Mouse (Mus musculus): ENCODE measurements at regions not wholly inside any gene's neighbourhood (a gene's known extent, or its start where the extent isn't known, plus 50 kb on each side); places are given as distances from the start of the nearest gene placed in this dataset.
"Not testable (repeated sequence)": the region's sequence is repeated elsewhere in the genome, so short reads cannot be mapped to it uniquely, and the experiment has no call there.

DNA sequence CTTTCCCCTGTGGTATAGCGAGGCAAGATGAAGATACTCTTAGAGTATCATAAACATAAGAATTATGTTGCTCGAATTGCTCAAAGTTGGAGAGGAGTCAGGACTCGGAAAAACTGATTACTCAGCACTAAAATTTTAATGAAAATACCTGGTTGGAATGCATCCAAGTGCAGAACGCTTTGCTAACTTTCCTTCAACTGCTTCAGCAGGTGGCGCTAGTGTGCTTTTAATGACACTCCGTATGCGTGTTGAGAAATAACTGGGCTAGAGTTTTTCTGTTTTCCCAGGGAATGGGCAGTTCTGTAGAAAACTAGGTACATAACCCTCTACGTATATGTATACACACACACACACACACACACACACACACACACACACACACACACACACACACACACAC lies 221.0 kb downstream of the Grxcr1 start:
- Histone ChIP-seq H3K36me3 (no peaks in the 10 kb centered on the region), H3K4me1 (replicated peaks) (no peaks in the 10 kb centered on the region), H3K27me3 (no peaks in the 10 kb centered on the region), H3K4me2 (no peak overlapping the region), H3K9me3 (no peaks in the 10 kb centered on the region), H3K4me3 (no peak overlapping the region), H3K9ac (no peak overlapping the region), H3K27ac (no peak overlapping the region)
- WGBS = 23% methylated on average over 8 of the region's 8 CpGs
- ATAC-seq (ENCODE audit: low FRiP score) = peak; percentile 61; the same call in 1 of the 2 replicates

DNA sequence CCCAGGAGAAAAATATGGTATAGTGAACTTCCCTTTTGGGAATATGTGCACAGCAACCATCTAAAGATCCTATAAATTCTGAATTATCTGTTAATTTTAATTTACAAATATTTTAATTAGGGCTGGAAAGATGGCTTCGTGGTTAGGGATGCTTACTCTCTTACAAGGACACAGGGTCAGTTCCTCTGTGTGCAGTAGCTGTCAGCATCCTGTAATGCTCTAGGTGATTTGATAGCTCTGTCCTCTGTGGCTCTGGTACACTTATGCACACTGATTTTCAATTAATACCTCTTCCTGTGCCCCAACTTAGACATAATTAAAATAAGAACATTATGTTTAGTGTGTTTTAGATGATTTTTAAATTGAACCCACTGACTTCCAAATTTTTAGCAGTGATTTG lies 221.8 kb downstream of the Grxcr1 start:
- Histone ChIP-seq H3K4me1 (replicated peaks) (no peaks in the 10 kb centered on the region), H3K27ac (no peak overlapping the region), H3K36me3 (no peaks in the 10 kb centered on the region), H3K4me2 (no peak overlapping the region), H3K9me3 (no peaks in the 10 kb centered on the region), H3K4me3 (no peak overlapping the region), H3K9ac (no peak overlapping the region), H3K27me3 (no peaks in the 10 kb centered on the region)
- WGBS = 48% methylated on average over 1 of the region's 1 CpGs
- ATAC-seq (ENCODE audit: low FRiP score) = no peak

DNA sequence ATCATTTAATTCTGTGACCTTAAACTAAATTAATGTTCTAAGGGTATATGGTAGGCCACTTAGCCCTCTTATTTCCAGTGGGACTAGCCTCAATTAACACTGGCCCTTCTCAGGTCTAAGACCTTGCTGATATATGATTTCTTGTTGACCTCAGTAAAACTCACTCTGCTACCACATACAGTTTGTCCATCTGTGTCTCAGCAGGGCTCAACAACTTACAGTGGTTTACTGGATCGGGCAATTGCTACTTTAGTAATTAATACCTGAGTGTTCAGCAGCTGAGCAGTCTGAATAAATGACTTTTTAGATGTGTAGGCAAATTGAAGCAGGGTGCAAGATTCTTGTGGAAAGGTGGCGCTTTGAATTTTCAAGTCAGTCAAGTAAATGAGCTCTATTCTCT lies 222.5 kb downstream of the Grxcr1 start:
- Histone ChIP-seq H3K36me3 (no peaks in the 10 kb centered on the region), H3K4me2 (no peak overlapping the region), H3K4me1 (replicated peaks) (no peaks in the 10 kb centered on the region), H3K9ac (no peak overlapping the region), H3K9me3 (no peaks in the 10 kb centered on the region), H3K4me3 (no peak overlapping the region), H3K27ac (no peak overlapping the region), H3K27me3 (no peaks in the 10 kb centered on the region)
- WGBS = 72% methylated on average over 2 of the region's 2 CpGs
- no peak for ATAC-seq (ENCODE audit: low FRiP score)

DNA sequence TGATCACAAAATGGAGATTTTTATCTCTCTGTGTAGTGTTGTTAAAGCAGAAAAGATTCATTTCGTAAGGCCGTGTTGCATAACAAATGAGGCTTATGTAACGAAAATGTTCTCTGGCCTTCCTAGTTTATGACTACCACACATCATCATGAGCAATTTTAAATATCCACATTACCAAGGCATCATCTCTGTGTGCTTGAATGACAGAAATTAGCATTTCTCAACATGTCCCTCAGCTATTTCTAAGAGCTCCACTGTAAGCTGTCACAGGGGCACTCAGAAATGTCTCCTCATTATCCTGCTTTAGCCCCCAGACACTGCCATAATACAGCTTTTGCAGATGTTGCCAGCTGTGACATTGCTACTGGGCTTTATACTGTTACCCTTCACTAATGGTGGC lies 232.6 kb downstream of the Grxcr1 start:
- H3K9me3 ChIP-seq = no peaks in the 10 kb centered on the region
- H3K4me2 ChIP-seq = no peak overlapping the region
- H3K4me3 ChIP-seq = no peak overlapping the region
- H3K27ac ChIP-seq = no peak overlapping the region
- no peaks in the 10 kb centered on the region for H3K27me3 ChIP-seq
- H3K4me1 ChIP-seq (replicated peaks) = no peaks in the 10 kb centered on the region
- no peak overlapping the region for H3K9ac ChIP-seq
- 84% methylated on average over 3 of the region's 3 CpGs for WGBS
- H3K36me3 ChIP-seq = no peaks in the 10 kb centered on the region
- no peak for ATAC-seq (ENCODE audit: low FRiP score)

DNA sequence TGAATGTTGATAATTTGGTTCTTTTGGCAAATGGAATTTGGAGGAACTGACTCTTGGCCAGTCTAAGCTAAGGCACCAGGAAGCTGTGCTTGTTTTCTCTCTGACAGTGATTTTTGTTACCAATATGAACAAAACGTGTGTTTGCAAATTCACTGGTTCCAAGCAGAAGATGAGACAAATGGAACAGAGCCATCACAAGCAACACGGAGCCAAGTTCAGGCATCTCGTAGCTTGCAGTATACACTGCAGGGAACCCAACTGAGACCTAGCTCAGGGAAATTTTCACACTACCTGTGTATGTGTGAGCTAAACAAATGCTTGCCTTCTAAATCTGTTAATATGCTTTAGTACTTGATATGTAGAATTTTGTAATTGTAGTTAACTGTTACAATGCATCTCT lies 242.6 kb downstream of the Grxcr1 start:
- Histone ChIP-seq H3K4me3 (no peak overlapping the region), H3K4me2 (no peak overlapping the region), H3K4me1 (replicated peaks) (peaks cover 3% of the 10 kb centered on the region; the same call in 1 of the 2 replicates), H3K9me3 (no peaks in the 10 kb centered on the region), H3K27me3 (no peaks in the 10 kb centered on the region), H3K27ac (no peak overlapping the region), H3K9ac (no peak overlapping the region), H3K36me3 (no peaks in the 10 kb centered on the region)
- no peak for ATAC-seq (ENCODE audit: low FRiP score)
- 91% methylated on average over 3 of the region's 3 CpGs for WGBS

DNA sequence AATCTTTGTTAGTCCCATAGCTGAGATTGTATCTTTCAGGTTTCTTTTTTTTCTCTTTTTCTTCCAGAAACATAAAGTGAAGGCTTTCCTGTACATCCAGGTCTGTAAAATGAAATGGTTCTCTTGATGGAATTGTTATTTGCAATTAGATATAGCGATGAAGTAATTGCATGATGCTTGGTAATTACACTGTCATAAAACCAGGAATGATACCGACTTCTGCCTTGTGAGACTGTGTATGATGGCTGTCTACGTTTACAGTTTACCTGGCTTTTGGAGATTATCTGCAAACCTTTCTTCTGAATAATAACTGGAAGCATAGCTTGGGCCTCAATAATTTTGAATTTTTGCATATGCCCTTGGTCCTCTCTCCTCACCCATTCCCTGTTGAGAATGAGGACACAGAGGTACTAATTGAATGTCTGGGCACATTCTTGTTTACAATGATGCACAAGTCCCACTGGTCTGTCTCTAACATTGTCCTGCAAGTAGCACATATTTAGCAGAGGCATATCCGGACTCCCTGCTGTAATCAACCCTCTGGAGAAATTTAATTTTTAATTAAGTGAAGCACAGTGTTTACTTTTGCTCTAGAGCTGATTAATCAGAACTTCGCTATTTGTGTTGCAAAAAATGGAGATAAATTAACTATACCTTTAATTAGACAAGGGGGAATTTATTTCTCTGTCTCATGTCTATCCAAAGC lies 244.1 kb downstream of the Grxcr1 start:
- ATAC-seq (ENCODE audit: low FRiP score) = 0 out of 2 replicates have a peak, but pooled peaks have one; percentile 59
- H3K9ac ChIP-seq = no peak overlapping the region
- H3K36me3 ChIP-seq = no peaks in the 10 kb centered on the region
- no peak overlapping the region for H3K27ac ChIP-seq
- 67% methylated on average over 5 of the region's 5 CpGs for WGBS
- H3K4me1 ChIP-seq (replicated peaks) = peaks cover 3% of the 10 kb centered on the region; the same call in 1 of the 2 replicates
- no peak overlapping the region for H3K4me3 ChIP-seq
- H3K9me3 ChIP-seq = no peaks in the 10 kb centered on the region
- no peaks in the 10 kb centered on the region for H3K27me3 ChIP-seq
- no peak overlapping the region for H3K4me2 ChIP-seq

DNA sequence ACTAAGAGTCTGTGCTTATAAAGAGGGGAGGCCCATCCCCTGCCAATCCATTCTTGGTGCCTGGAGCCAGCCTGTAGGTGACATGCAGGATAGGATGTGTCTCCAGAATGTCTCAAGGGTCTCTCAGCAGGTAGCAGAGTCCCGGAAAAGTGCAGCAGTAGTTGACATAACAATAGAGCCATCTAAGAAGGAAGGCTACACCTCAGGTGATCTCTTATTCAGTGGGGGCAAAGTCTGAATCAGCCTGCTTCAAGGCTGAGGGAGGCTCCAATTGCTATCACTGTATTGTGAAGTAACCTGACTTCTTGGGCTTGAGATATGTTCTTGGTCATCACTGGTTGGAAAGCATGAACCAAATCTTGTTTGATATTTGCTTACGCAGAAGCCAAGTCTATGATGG lies 264.1 kb downstream of the Grxcr1 start:
- 78% methylated on average over 2 of the region's 2 CpGs for WGBS

DNA sequence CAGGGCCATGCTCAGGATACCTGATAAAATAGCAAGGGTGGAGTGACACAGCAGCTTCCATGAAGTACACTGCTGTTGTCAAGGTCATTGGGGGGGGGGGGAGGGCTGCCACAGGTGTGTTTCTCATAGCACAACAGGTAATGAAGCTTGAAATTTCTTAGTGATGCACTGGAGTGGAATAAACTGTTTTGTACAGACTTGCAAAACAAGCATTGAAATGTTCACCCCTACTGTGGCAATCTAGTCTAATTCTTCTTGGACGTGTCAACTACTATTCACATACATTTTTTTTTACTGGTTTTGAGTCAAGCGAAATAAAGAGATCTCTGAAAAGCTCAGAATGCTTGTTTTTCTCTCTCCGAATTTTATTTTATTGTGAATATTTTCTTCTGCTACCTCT lies 281.6 kb downstream of the Grxcr1 start:
- Histone ChIP-seq H3K27ac (no peak overlapping the region), H3K4me1 (replicated peaks) (no peaks in the 10 kb centered on the region), H3K4me2 (no peak overlapping the region), H3K4me3 (no peak overlapping the region), H3K27me3 (no peaks in the 10 kb centered on the region), H3K9me3 (no peaks in the 10 kb centered on the region), H3K36me3 (no peaks in the 10 kb centered on the region), H3K9ac (no peak overlapping the region)
- ATAC-seq (ENCODE audit: low FRiP score) = no peak
- 59% methylated on average over 3 of the region's 3 CpGs for WGBS

More for the DNA sequence above, 264.1 kb downstream of the Grxcr1 start:
- H3K36me3 ChIP-seq; H3K27ac ChIP-seq; ATAC-seq (ENCODE audit: low FRiP score); H3K4me1 ChIP-seq (replicated peaks); H3K9ac ChIP-seq; H3K9me3 ChIP-seq; H3K4me2 ChIP-seq; H3K4me3 ChIP-seq; H3K27me3 ChIP-seq: not testable (repeated sequence)

DNA sequence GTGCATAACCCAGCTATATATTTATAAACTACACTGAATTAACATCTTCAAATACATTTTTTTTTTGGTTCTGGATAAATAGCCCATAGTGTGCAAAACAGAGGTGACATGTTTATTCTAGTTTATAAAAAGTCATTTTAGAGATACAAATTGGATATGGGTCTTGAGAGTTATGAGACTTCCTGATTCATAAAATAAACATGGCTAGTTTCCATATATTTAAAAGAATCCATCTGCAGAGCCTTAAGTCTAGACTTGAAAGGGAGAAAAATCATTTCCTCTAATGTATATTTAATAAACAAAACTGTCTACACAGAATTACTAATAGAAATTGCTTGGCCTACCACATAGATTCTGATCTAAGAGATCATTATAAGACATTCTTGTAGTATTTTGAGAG lies 287.3 kb downstream of the Grxcr1 start:
- no peak for ATAC-seq (ENCODE audit: low FRiP score)

DNA sequence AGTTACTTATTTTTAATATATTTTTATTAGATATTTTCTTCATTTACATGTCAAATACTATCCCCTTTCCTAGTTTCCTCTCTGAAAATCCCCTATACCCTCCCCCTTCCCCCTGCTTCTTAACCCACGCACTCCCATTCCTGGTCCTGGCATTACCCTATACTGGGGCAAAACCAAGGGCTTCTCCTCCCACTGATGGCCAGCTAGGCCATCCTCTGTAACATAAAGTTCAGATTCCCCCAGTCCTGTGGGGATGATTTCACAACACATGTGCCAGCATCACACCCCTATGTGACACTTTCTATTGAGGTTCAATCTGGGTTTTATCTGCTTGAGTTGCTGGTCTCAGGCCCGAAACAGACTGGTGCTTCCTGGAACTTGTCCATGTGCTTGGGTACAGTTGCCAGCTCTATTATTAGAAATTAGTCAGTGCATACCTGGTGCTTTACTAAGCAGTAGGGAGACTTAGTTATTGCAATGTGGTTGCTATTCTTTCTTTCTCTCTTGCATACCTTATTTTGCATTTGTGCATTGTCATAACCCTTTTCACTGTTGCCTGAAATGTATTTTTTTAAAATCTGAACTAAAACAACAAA lies 295.5 kb downstream of the Grxcr1 start:
- Histone ChIP-seq H3K9me3 (no peaks in the 10 kb centered on the region), H3K27me3 (no peaks in the 10 kb centered on the region), H3K4me1 (replicated peaks) (no peaks in the 10 kb centered on the region), H3K9ac (no peak overlapping the region), H3K4me2 (no peak overlapping the region), H3K36me3 (no peaks in the 10 kb centered on the region), H3K27ac (no peak overlapping the region), H3K4me3 (no peak overlapping the region)
- no peak for ATAC-seq (ENCODE audit: low FRiP score)
- 92% methylated on average over 2 of the region's 2 CpGs for WGBS

More for the DNA sequence above, 287.3 kb downstream of the Grxcr1 start:
- Histone ChIP-seq H3K4me1 (replicated peaks) (no peaks in the 10 kb centered on the region), H3K36me3 (no peaks in the 10 kb centered on the region), H3K9me3 (no peaks in the 10 kb centered on the region), H3K4me3 (no peak overlapping the region), H3K9ac (no peak overlapping the region), H3K27ac (no peak overlapping the region), H3K4me2 (no peak overlapping the region), H3K27me3 (no peaks in the 10 kb centered on the region)

DNA sequence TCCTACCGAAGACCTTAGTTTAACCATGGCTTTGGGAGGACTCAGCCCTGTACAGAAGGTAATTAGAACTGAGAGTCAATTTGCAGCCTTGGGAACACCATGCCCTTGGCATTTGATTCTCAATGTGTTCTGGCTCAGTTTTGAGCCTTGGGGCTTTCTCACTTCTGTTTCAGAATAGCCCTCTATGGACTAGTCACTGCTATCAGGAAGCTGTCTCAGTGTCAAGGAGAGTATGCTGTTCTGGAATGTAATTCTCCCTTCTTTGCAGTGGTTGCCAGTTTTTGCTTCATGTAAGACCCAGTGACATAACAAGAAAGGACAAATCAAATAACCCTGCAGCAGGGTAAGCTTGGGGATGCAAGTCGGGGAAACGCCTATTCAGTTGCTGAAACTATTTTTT lies 297.7 kb downstream of the Grxcr1 start:
- ATAC-seq (ENCODE audit: low FRiP score) = peak; percentile 49; the same call in 1 of the 2 replicates
- H3K9me3 ChIP-seq = no peaks in the 10 kb centered on the region
- no peak overlapping the region for H3K27ac ChIP-seq
- WGBS = 72% methylated on average over 3 of the region's 3 CpGs
- H3K9ac ChIP-seq = no peak overlapping the region
- no peaks in the 10 kb centered on the region for H3K36me3 ChIP-seq
- H3K4me2 ChIP-seq = no peak overlapping the region
- no peaks in the 10 kb centered on the region for H3K4me1 ChIP-seq (replicated peaks)
- H3K27me3 ChIP-seq = no peaks in the 10 kb centered on the region
- H3K4me3 ChIP-seq = no peak overlapping the region

DNA sequence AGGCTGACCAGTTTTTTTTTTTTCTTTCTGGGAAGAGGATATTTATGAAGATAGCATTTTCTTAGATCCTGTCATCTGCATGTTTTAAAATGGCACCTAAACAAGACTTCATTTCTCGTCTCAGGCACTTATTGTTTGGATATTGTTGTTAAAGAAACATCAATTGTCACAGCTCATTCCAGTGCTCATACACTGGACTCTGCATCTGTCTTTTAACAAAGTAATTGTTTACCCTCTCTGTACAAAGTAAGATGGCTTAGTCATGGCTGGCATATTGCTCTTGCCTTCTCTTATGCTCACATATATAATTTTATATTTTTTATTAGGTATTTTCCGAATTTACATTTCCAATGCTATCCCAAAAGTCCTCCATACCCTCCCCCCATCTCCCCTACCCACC lies 298.2 kb downstream of the Grxcr1 start:
- H3K4me3 ChIP-seq = no peak overlapping the region
- 73% methylated on average over 2 of the region's 2 CpGs for WGBS
- no peaks in the 10 kb centered on the region for H3K36me3 ChIP-seq
- H3K9me3 ChIP-seq = no peaks in the 10 kb centered on the region
- no peak overlapping the region for H3K9ac ChIP-seq
- no peaks in the 10 kb centered on the region for H3K27me3 ChIP-seq
- no peak for ATAC-seq (ENCODE audit: low FRiP score)
- H3K27ac ChIP-seq = no peak overlapping the region
- H3K4me1 ChIP-seq (replicated peaks) = no peaks in the 10 kb centered on the region
- no peak overlapping the region for H3K4me2 ChIP-seq

DNA sequence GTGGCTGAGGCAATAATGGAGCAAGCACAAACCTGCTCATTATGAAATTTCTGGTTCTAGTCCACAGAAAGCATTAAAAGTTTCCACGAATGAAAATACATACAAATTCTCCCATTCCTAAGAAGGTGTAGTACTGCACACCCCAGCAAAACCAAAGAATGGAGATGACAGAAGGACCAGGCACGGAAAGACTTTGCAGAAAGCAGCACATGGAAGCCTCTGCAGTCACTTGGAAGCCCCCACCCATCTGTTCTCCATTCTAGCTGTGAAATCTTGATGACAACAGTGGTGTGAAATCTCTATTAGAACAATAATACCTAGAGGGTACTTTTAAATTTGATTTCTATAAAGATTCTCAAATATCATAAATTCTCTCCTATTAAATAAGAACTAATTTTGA lies 319.3 kb downstream of the Grxcr1 start:
- Histone ChIP-seq H3K4me2 (no peak overlapping the region), H3K9me3 (no peaks in the 10 kb centered on the region), H3K27ac (no peak overlapping the region), H3K27me3 (no peaks in the 10 kb centered on the region), H3K9ac (no peak overlapping the region), H3K36me3 (no peaks in the 10 kb centered on the region), H3K4me3 (no peak overlapping the region), H3K4me1 (replicated peaks) (no peaks in the 10 kb centered on the region)
- WGBS = 74% methylated on average over 2 of the region's 2 CpGs
- ATAC-seq (ENCODE audit: low FRiP score) = no peak

Measured in hindbrain, embryonic 13.5 days (tissue).